Comparison of ENCODE assay signal across 7 mouse cellular contexts in genomic region chr14:21659652-21660051, GRCm38 (mm10). TPM values are rescaled to one million over a fixed set of nuclear protein-coding genes. Genes with fewer than 3 reads are reported as not detected.
DNase-seq lines count a peak whose midpoint lies in the region; ATAC-seq and TF ChIP-seq lines count a peak whose summit lies in the region.

No protein-coding gene starts in this region.

- peak; percentile 85 for ATAC-seq in activated CD4-positive, CD25-positive, alpha-beta regulatory T cell, adult 4 months
- peak; percentile 74 for ATAC-seq in heart, embryonic 14.5 days (ENCODE audit: insufficient number of reproducible peaks, insufficient read depth, low FRiP score, low read depth)
- peak; percentile 78 for ATAC-seq in kidney, postnatal 0 days (replicated peaks; ENCODE audit: low FRiP score, low read depth)

- 29% methylated on average over 5 of the region's 5 CpGs for WGBS in heart, embryonic 14.5 days
- WGBS in kidney, postnatal 0 days: 15% methylated on average over 5 of the region's 5 CpGs

- 0 out of 4 replicates have a peak overlapping the region, but pooled peaks of 1 of the 2 experiments have one; percentile 2 for H3K27ac ChIP-seq in heart, embryonic 14.5 days (replicated peaks in 1 of 2; ENCODE audit: control insufficient read depth in 1 of 2, insufficient read depth in 1 of 2, low read depth in 2 of 2, low read length in 2 of 2)
- H3K27ac ChIP-seq in kidney, postnatal 0 days: no peak overlapping the region

- peak overlapping the region; percentile 56 for H3K4me2 ChIP-seq in heart, embryonic 14.5 days (ENCODE audit: low read length)
- H3K4me2 ChIP-seq in kidney, postnatal 0 days (ENCODE audit: low read length): no peak overlapping the region

- peak; percentile 89 for TF ChIP-seq CTCF in kidney, postnatal 0 days (IDR thresholded peaks at IDR 0.05; ENCODE audit: low read depth)

- DNase-seq in ES-CJ7 (ENCODE audit: low read depth, low spot score): peak; percentile 79
- peak; percentile 79 for DNase-seq in embryo, embryonic 11 days
- peak; percentile 86 for DNase-seq in kidney, postnatal 0 days (ENCODE audit: low spot score)
- DNase-seq in lung, postnatal 14 days: peak; percentile 68
- peak; percentile 46 for DNase-seq in retina, postnatal 7 days (ENCODE audit: low read depth, low spot score)

- H3K9me3 ChIP-seq in heart, embryonic 14.5 days (ENCODE audit: control insufficient read depth, low read length): no peaks in the 10 kb centered on the region
- H3K9me3 ChIP-seq in kidney, postnatal 0 days (replicated peaks; ENCODE audit: low read length): no peaks in the 10 kb centered on the region

- peaks cover 9 to 17% of the 10 kb centered on the region in 2 experiments for H3K4me1 ChIP-seq in heart, embryonic 14.5 days (ENCODE audit: control insufficient read depth in 2 of 2, insufficient read depth in 2 of 2, low read length in 2 of 2)
- no peaks in the 10 kb centered on the region for H3K4me1 ChIP-seq in kidney, postnatal 0 days (replicated peaks; ENCODE audit: insufficient read depth, low read length)

- H3K27me3 ChIP-seq in heart, embryonic 14.5 days (ENCODE audit: control insufficient read depth, insufficient read depth, low read length): no peaks in the 10 kb centered on the region
- H3K27me3 ChIP-seq in kidney, postnatal 0 days (ENCODE audit: insufficient read depth, low read length): no peaks in the 10 kb centered on the region

- H3K4me3 ChIP-seq in heart, embryonic 14.5 days (ENCODE audit: control insufficient read depth in 1 of 2, insufficient read depth in 1 of 2, low read depth in 1 of 2, low read length in 2 of 2): peak overlapping the region in 1 of 2 experiments; percentile 29; a peak in 2 of 4 replicates
- no peak overlapping the region for H3K4me3 ChIP-seq in kidney, postnatal 0 days (replicated peaks; ENCODE audit: low read depth, low read length)

- H3K9ac ChIP-seq in heart, embryonic 14.5 days (ENCODE audit: low read length): no peak overlapping the region
- H3K9ac ChIP-seq in kidney, postnatal 0 days (ENCODE audit: low read depth, low read length): no peak overlapping the region

- peaks cover 41% of the 10 kb centered on the region for H3K36me3 ChIP-seq in heart, embryonic 14.5 days (ENCODE audit: control insufficient read depth, insufficient read depth, low read length)
- H3K36me3 ChIP-seq in kidney, postnatal 0 days (ENCODE audit: insufficient read depth, low read length): peaks cover 19% of the 10 kb centered on the region

RNA-seq across cellular contexts. Expression of gene Dupd1, which starts 54.7 kb away (rescaled TPM):
- polyA plus RNA-seq in activated CD4-positive, CD25-positive, alpha-beta regulatory T cell, adult 4 months (2017; shearing (Covaris generic)): not detected
- polyA plus RNA-seq in heart, embryonic 14.5 days (2014; fragmentation: Nextera tagmentation; extraction: Ambion mirVana): 0.18 TPM in 2 replicates
- not detected in 2 replicates for polyA plus RNA-seq in kidney, postnatal 0 days (2015; fragmentation: Nextera tagmentation; extraction: Ambion mirVana)
